Mouse (Mus musculus): ENCODE data around the gene Gm20481. TPM values are rescaled to one million over a fixed set of nuclear protein-coding genes. Genes with fewer than 3 reads are reported as not detected.
"Not testable (repeated sequence)": the region's sequence is repeated elsewhere in the genome, so short reads cannot be mapped to it uniquely, and the experiment has no call there.

Gm20481 gene
- polyA plus RNA-seq, 1 experiment = not detected

DNA sequence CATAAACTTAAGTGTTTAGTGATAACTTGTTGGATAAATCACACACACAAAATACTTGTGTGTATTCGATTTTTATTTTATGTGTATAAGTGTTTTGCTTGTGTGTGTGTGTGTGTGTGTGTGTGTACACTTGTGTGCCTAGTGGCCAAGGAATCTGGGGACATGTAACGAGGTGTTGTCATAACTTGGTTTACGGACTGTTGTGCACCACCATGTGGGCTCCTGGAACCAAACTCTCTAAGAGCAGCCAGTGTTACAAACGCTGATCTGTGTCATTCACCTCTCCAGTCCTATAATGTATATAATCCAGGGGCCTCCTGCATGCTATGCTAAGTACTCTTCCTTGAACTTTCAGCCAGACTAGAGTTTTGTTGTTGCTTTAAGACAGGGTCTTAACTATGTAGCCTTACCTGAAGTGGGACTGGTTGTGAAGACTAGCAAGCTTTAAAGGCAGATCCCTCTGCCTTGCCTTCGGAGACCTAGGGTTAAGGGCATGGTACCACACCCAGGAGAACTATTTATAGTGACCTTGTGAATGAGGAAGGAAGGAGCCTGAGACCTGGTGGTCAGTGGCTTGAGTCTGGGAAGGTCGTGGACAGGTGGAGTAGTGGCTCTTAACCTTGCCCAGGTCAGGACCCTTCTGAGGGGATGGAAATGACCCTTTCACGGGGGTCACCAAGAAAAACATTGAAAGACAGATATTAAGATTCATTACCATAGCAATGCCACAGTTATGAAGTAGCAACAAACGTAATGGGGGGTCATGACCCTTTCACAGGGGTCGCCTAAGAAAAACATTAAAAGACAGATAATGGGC, 33.5 kb downstream of the Gm20481 start:
- no peak overlapping the region for H3K27ac ChIP-seq (ENCODE audit: control insufficient read depth, insufficient read depth, low read length)
- H3K36me3 ChIP-seq (ENCODE audit: control insufficient read depth, insufficient read depth, low read length) = peaks cover 14% of the 10 kb centered on the region
- H3K4me3 ChIP-seq (ENCODE audit: control insufficient read depth, insufficient read depth, low read length) = no peak overlapping the region
- no peak for TF ChIP-seq CTCF (IDR thresholded peaks at IDR 0.05; ENCODE audit: borderline replicate concordance, control insufficient read depth, extremely low read depth, insufficient read depth, low read length, poor library complexity)
- no peak for TF ChIP-seq POLR2A (IDR thresholded peaks at IDR 0.05; ENCODE audit: control insufficient read depth, extremely low read depth, insufficient read depth, low read length, poor library complexity)
- peaks cover 29% of the 10 kb centered on the region for H3K4me1 ChIP-seq (replicated peaks; ENCODE audit: control insufficient read depth, insufficient read depth, low read length)
- no peak for DNase-seq
- no peaks in the 10 kb centered on the region for H3K27me3 ChIP-seq (ENCODE audit: control insufficient read depth, insufficient read depth, low read length)
- WGBS = 42% methylated on average over 9 of the region's 9 CpGs

DNA sequence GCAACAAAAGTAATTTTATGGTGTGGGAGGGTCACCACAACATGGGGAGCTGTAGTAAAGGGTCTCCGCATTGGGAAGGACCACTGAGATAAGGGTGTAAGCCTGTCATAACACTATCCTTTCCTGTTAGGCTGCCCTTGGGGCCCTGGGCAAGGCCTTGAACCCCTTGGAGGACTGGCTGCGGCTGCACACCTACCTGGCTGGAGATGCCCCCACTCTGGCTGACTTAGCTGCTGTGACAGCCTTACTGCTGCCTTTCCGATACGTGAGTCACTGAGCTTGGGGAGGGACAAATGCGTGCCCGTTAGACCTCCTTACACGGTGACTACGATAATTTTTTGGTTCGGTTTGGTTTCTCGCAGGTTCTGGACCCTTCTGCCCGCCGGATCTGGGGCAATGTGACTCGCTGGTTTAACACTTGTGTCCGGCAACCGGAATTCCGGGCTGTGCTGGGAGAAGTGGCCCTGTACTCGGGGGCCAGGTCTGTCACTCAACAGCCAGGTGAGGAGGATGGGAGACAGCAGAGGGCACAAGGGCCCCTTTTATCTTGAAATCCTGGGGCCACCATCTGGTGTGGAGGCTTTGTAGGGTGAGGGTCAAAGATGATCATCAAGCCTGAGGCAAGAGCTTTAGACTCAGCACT, 34.5 kb downstream of the Gm20481 start:
- Histone ChIP-seq H3K27me3 (ENCODE audit: control insufficient read depth, insufficient read depth, low read length) (no peaks in the 10 kb centered on the region), H3K4me1 (replicated peaks; ENCODE audit: control insufficient read depth, insufficient read depth, low read length) (peaks cover 21% of the 10 kb centered on the region), H3K27ac (ENCODE audit: control insufficient read depth, insufficient read depth, low read length) (no peak overlapping the region), H3K36me3 (ENCODE audit: control insufficient read depth, insufficient read depth, low read length) (peaks cover 14% of the 10 kb centered on the region), H3K4me3 (ENCODE audit: control insufficient read depth, insufficient read depth, low read length) (no peak overlapping the region)
- TF ChIP-seq CTCF (IDR thresholded peaks at IDR 0.05; ENCODE audit: borderline replicate concordance, control insufficient read depth, extremely low read depth, insufficient read depth, low read length, poor library complexity) (no peak), POLR2A (IDR thresholded peaks at IDR 0.05; ENCODE audit: control insufficient read depth, extremely low read depth, insufficient read depth, low read length, poor library complexity) (no peak)
- 97% methylated on average over 17 of the region's 17 CpGs for WGBS
- no peak for DNase-seq

DNA sequence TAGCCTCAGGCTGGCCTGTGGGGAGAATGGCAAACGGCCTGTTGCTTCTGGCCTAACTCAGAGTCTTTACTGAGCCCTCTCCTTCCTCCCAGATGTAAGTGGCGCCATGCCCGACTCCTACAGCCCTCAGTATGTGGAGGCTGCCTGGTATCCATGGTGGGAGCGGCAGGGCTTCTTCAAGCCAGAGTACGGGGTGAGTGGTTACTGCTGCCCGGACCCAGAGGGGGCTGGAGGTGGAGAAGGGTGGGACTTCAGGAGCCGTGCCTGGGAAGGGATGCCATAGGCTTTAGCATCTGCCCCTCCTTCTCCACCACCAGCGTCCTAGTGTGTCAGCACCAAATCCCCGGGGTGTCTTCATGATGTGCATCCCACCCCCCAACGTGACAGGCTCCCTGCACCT, 35.4 kb downstream of the Gm20481 start:
- no peaks in the 10 kb centered on the region for H3K27me3 ChIP-seq (ENCODE audit: control insufficient read depth, insufficient read depth, low read length)
- TF ChIP-seq POLR2A (IDR thresholded peaks at IDR 0.05; ENCODE audit: control insufficient read depth, extremely low read depth, insufficient read depth, low read length, poor library complexity) (no peak), CTCF (IDR thresholded peaks at IDR 0.05; ENCODE audit: borderline replicate concordance, control insufficient read depth, extremely low read depth, insufficient read depth, low read length, poor library complexity) (no peak)
- peaks cover 14% of the 10 kb centered on the region for H3K4me1 ChIP-seq (replicated peaks; ENCODE audit: control insufficient read depth, insufficient read depth, low read length)
- H3K4me3 ChIP-seq (ENCODE audit: control insufficient read depth, insufficient read depth, low read length) = no peak overlapping the region
- 97% methylated on average over 10 of the region's 10 CpGs for WGBS
- H3K36me3 ChIP-seq (ENCODE audit: control insufficient read depth, insufficient read depth, low read length) = peaks cover 14% of the 10 kb centered on the region
- no peak for DNase-seq
- H3K27ac ChIP-seq (ENCODE audit: control insufficient read depth, insufficient read depth, low read length) = no peak overlapping the region

DNA sequence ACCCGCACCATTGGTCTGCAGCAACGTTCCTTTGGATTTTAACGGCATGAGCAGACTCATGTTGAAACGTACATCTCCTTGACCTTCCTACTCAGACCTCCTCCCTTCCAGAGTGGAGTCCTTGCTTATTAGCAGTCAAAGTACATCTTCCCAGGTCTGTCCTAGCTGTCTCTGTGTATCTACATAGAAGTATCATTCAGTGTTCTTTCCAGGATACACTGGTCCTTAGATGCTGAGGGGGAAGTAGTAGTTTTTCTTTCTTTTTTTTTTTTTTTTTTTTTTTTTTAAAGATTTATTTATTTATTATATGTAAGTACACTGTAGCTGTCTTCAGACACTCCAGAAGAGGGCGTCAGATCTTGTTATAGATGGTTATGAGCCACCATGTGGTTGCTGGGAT, 36.2 kb downstream of the Gm20481 start:
- not testable (repeated sequence) for DNase-seq; H3K27me3 ChIP-seq (ENCODE audit: control insufficient read depth, insufficient read depth, low read length); H3K27ac ChIP-seq (ENCODE audit: control insufficient read depth, insufficient read depth, low read length); H3K4me3 ChIP-seq (ENCODE audit: control insufficient read depth, insufficient read depth, low read length)
- H3K36me3 ChIP-seq (ENCODE audit: control insufficient read depth, insufficient read depth, low read length) = peaks cover 21% of the 10 kb centered on the region
- 96% methylated on average over 4 of the region's 5 CpGs for WGBS
- peaks cover 14% of the 10 kb centered on the region for H3K4me1 ChIP-seq (replicated peaks; ENCODE audit: control insufficient read depth, insufficient read depth, low read length)

DNA sequence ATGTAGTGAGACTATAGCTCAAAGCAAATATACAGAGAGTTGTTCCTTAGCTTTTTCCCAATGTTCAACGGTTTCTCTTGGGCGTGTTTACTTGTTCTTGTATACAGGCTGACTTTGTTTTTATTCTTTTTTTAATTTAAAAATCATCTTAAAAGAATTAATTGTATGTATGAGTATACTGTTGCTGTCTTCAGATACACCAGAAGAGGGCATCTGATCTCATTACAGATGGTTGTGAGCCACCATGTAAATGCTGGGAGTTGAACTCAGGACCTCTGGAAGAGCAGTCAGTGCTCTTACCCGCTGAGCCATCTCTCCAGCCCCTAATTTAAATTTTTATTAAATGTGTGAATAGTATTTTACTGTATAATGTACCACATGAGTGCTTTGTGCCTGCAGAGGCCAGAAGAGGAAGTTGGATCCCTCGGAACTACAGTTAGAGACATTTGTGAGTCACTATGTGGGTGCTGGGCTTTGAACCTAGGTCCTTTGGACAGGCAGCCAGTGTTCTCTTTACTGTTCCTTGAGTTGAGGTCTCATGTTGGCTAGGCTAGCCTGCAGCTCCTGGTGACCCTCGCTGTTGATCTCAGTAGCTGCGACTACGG, 37.8 kb downstream of the Gm20481 start:
- 95% methylated on average over 7 of the region's 7 CpGs for WGBS
- Histone ChIP-seq H3K36me3 (ENCODE audit: control insufficient read depth, insufficient read depth, low read length) (peaks cover 30% of the 10 kb centered on the region), H3K27ac (ENCODE audit: control insufficient read depth, insufficient read depth, low read length) (no peak overlapping the region), H3K4me1 (replicated peaks; ENCODE audit: control insufficient read depth, insufficient read depth, low read length) (peaks cover 4% of the 10 kb centered on the region), H3K4me3 (ENCODE audit: control insufficient read depth, insufficient read depth, low read length) (no peak overlapping the region), H3K27me3 (ENCODE audit: control insufficient read depth, insufficient read depth, low read length) (no peaks in the 10 kb centered on the region)
- no peak for DNase-seq
- TF ChIP-seq POLR2A (IDR thresholded peaks at IDR 0.05; ENCODE audit: control insufficient read depth, extremely low read depth, insufficient read depth, low read length, poor library complexity) (no peak), CTCF (IDR thresholded peaks at IDR 0.05; ENCODE audit: borderline replicate concordance, control insufficient read depth, extremely low read depth, insufficient read depth, low read length, poor library complexity) (no peak)

DNA sequence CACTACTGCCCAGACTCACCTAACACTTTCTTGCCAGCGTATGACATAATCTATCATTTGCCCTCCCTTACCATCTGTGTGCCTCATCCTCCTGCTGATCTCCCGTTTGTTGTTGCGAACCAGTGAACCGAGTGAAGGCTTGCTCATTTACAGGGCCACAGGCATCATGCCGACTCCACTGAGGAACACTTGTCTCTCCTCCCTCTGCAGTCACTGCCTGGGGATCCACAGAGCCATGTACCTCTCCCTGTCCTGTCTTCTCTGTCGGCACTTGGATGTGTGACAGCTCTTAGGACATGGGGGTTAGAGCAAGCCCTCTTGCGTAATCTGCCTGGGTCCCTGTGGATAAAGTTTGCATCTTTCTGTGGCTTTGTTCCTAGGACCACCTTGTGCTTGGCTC, 39.9 kb downstream of the Gm20481 start:
- DNase-seq = no peak
- TF ChIP-seq CTCF (IDR thresholded peaks at IDR 0.05; ENCODE audit: borderline replicate concordance, control insufficient read depth, extremely low read depth, insufficient read depth, low read length, poor library complexity) = no peak
- Histone ChIP-seq H3K36me3 (ENCODE audit: control insufficient read depth, insufficient read depth, low read length) (peaks cover 39% of the 10 kb centered on the region), H3K27me3 (ENCODE audit: control insufficient read depth, insufficient read depth, low read length) (no peaks in the 10 kb centered on the region), H3K4me3 (ENCODE audit: control insufficient read depth, insufficient read depth, low read length) (no peak overlapping the region), H3K27ac (ENCODE audit: control insufficient read depth, insufficient read depth, low read length) (no peak overlapping the region), H3K4me1 (replicated peaks; ENCODE audit: control insufficient read depth, insufficient read depth, low read length) (no peaks in the 10 kb centered on the region)
- 98% methylated on average over 7 of the region's 7 CpGs for WGBS

All from thymus, adult 2 months (tissue).